ENCODE assay signal across 20 mouse cellular contexts in the genomic region with DNA sequence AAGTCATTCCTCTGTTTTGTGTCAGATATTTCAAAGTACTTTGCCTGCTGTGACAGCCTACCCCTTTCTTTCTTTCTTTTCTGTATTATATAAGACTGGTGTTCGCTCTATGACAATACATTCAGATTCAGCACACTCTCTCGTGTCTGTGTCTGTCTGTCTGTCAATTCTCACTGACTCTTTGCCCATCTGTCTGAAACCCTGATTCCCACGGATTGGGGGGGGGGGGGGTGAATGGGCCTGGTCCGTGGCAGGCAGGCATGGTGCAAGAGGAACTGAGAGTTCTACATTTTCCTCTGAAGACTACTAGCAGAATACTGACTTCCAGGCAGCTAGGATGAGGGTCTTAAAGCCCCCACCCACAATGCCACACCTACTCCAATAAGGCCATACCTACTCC.
"Had no signal": no experiment of that assay in that cellular context is flagged by ENCODE, and none has a peak within 500 bp of the region (broad histone marks: within the 10 kb centered on the region; RNA-seq: fewer than 3 reads in every experiment).

No protein-coding gene starts in this region.

- DNase-seq: kidney, adult 18-20 months; kidney, adult 9 months; kidney, postnatal 14 days; kidney, postnatal 4 days; left cerebral cortex, postnatal 4 days; liver, postnatal 0 days; lung, postnatal 10 days; lung, postnatal 36 days; thymus, adult 18-20 months; thymus, postnatal 36 days had no signal

- H3K9ac ChIP-seq: limb, embryonic 12.5 days; limb, embryonic 15.5 days; liver, embryonic 14.5 days; liver, postnatal 0 days; lung, embryonic 15.5 days; midbrain, embryonic 12.5 days; neural tube, embryonic 13.5 days had no signal

- H3K9me3 ChIP-seq: limb, embryonic 12.5 days; limb, embryonic 15.5 days; lung, embryonic 15.5 days; megakaryocyte, embryonic 14.5 days; midbrain, embryonic 12.5 days; neural tube, embryonic 13.5 days had no signal

- ATAC-seq: intestine, embryonic 16.5 days; liver, postnatal 0 days had no signal

- H3K27ac ChIP-seq: limb, embryonic 12.5 days; limb, embryonic 15.5 days; liver, embryonic 14.5 days; lung, embryonic 15.5 days; midbrain, embryonic 12.5 days; neural tube, embryonic 13.5 days had no signal

- H3K4me1 ChIP-seq: limb, embryonic 12.5 days; limb, embryonic 15.5 days; lung, embryonic 15.5 days; megakaryocyte, embryonic 14.5 days; midbrain, embryonic 12.5 days; neural tube, embryonic 13.5 days had no signal

- H3K36me3 ChIP-seq: limb, embryonic 12.5 days; limb, embryonic 15.5 days; lung, embryonic 15.5 days; midbrain, embryonic 12.5 days; neural tube, embryonic 13.5 days had no signal

- H3K4me3 ChIP-seq: limb, embryonic 12.5 days; limb, embryonic 15.5 days; lung, embryonic 15.5 days; megakaryocyte, embryonic 14.5 days; midbrain, embryonic 12.5 days; myocyte; neural tube, embryonic 13.5 days had no signal

- H3K4me2 ChIP-seq: limb, embryonic 12.5 days; limb, embryonic 15.5 days; liver, embryonic 11.5 days; lung, embryonic 15.5 days; midbrain, embryonic 12.5 days; neural tube, embryonic 13.5 days had no signal

- H3K27me3 ChIP-seq: limb, embryonic 12.5 days; limb, embryonic 15.5 days; lung, embryonic 15.5 days had no signal
